Mouse (Mus musculus): ENCODE measurements around the gene Ppp4c. TPM values are rescaled to one million over a fixed set of nuclear protein-coding genes. Genes with fewer than 3 reads are reported as not detected.

Ppp4c gene
- total RNA-seq (2018; cell fraction: chromatin; rRNA removed): 100 to 1,000 TPM; 229 to 414 (median 301) TPM
- total RNA-seq (2018; cell fraction: cytosol; rRNA removed): 100 to 1,000 TPM; 114 to 160 (median 137) TPM
- 100 to 1,000 TPM; 130 to 231 (median 195) TPM for total RNA-seq (2018; cell fraction: nucleus; rRNA removed)
- 62.0 to 139 TPM (median 129 TPM) in 3 replicates for polyA plus RNA-seq (2018)

- peak within 1 kb of the TSS; percentile 61 for H3K27ac ChIP-seq
- H3K79me2 ChIP-seq (ENCODE audit: inconsistent target): peaks cover 55% of the 10 kb centered on the region
- WGBS (ENCODE audit: missing documents): 2% methylated on average over 54 of the region's 83 CpGs
- peak within 1 kb of the TSS; percentile 62 for H3K4me3 ChIP-seq (ENCODE audit: inconsistent target)
- H3K36me3 ChIP-seq (ENCODE audit: inconsistent target): peaks cover 56% of the 10 kb centered on the region
These were observed at the start of gene Ppp4c for GRCm38 (mm10) chr7:126791851-126792720. TSS of gene Ppp4c (minus strand) at chr7:126792496.

DNA sequence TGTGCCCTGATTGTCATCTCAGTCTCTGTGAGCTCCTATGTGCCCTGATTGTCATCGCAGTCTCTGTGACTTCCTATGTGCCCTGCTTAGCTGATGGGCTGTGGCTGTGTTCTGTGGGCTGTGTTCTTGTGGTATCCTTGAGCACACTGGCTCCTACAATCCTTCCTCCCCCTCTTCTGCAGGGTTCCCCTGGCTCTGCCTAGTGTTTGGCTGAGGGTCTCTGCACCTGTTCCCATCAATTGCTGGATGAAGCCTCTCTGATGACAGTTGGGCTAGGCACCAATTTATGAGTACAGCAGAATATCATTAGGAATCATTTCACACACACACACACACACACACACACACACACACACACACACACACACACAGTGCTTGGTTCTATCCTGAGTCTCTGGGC, 41.0 kb upstream of the Ppp4c start:
- Histone ChIP-seq H3K27ac (no peak overlapping the region), H3K4me3 (ENCODE audit: inconsistent target) (no peak overlapping the region), H3K79me2 (ENCODE audit: inconsistent target) (no peaks in the 10 kb centered on the region), H3K36me3 (ENCODE audit: inconsistent target) (no peaks in the 10 kb centered on the region)
- WGBS (ENCODE audit: missing documents): 90% methylated on average over 1 of the region's 1 CpGs

DNA sequence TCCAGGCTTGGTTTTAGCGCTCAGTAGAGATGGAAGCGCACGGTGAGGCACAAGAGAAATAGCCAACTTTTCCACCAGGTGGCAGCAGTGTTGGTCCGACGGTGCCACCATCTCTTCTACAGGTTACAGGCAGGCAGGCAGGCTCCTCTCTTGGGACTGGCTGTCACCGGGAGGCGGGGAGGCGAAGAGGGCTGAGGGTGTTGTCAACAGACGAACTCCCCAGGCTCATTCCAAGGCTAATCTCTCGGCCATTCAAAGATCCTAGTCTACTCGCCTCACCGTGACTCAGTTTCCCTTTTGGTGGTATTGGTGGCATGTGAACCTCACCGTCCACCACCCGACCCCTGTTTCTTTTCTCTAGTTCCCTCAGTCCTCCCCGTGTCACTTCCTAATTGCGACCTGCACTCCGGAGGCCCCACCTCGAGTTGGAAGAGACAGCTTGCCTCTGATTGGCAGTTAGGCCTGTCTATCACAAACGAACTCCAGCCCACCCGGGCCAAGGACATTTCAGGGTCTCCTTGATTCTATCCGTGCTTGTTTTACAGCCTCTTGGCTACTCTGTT, 39.8 kb upstream of the Ppp4c start:
- H3K36me3 ChIP-seq (ENCODE audit: inconsistent target): no peaks in the 10 kb centered on the region
- no peaks in the 10 kb centered on the region for H3K79me2 ChIP-seq (ENCODE audit: inconsistent target)
- H3K4me3 ChIP-seq (ENCODE audit: inconsistent target): no peak overlapping the region
- H3K27ac ChIP-seq: no peak overlapping the region
- WGBS (ENCODE audit: missing documents): 4% methylated on average over 21 of the region's 21 CpGs

DNA sequence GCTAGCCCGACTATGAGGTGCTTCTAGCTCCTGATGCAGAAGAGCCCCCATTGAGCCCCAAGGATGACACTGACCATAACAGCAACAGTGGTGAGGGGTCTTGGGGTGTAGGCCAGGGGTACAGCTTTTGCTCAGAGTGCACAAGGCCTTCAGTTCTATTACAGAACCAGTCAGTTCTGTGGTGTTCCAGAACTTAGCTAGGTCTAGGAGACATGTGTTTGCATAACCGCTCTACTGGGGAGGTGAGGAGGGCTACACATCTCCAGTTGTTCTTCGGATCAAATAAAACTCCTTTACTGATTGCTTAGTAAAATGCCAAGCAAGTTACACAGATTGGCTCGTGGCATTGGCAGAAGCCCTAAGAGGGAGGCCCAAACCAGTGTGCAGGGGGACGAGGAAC, 39.2 kb upstream of the Ppp4c start, which contains the start of gene 4930451I11Rik:
Gene 4930451I11Rik (minus strand): TSS at position 101 of the 400 bp plus-strand sequence.
- H3K27ac ChIP-seq: no peak within 1 kb of the TSS
- WGBS (ENCODE audit: missing documents): 60% methylated on average over 5 of the region's 5 CpGs

DNA sequence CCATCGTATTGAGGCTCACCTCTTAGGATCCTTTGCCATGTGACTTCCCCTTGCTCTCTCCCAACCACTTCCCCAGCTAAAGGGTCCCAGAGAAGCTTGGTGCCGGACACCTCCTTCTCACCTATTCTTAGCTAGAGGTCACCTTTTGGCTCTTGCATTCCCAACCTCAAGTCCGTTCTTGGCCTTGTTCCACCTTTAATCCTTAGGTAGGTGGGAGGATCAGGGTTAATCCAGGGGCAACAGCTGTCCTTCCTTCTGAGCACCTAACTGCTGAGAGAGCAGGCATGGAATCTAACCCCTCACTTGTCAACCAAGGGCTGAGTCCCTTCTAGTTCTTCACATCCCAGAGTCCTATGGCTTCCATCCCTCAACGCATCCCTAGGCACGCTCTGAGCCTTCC, 33.7 kb upstream of the Ppp4c start:
- Histone ChIP-seq H3K27ac (no peak overlapping the region), H3K36me3 (ENCODE audit: inconsistent target) (no peaks in the 10 kb centered on the region), H3K79me2 (ENCODE audit: inconsistent target) (no peaks in the 10 kb centered on the region), H3K4me3 (ENCODE audit: inconsistent target) (no peak overlapping the region)
- 75% methylated on average over 5 of the region's 5 CpGs for WGBS (ENCODE audit: missing documents)

More for the DNA sequence above, 39.2 kb upstream of the Ppp4c start, which contains the start of gene 4930451I11Rik:
- H3K4me3 ChIP-seq (ENCODE audit: inconsistent target): no peak within 1 kb of the TSS
- H3K79me2 ChIP-seq (ENCODE audit: inconsistent target): no peaks in the 10 kb centered on the region
- no peaks in the 10 kb centered on the region for H3K36me3 ChIP-seq (ENCODE audit: inconsistent target)

GRCm38 (mm10) chr7:126825403-126825802, 33.1 kb upstream of the Ppp4c start:
- H3K27ac ChIP-seq: no peak overlapping the region
- no peaks in the 10 kb centered on the region for H3K36me3 ChIP-seq (ENCODE audit: inconsistent target)
- H3K4me3 ChIP-seq (ENCODE audit: inconsistent target): no peak overlapping the region
- H3K79me2 ChIP-seq (ENCODE audit: inconsistent target): no peaks in the 10 kb centered on the region
- WGBS (ENCODE audit: missing documents): 24% methylated on average over 7 of the region's 8 CpGs

GRCm38 (mm10) chr7:126823940-126824339, 31.6 kb upstream of the Ppp4c start:
- WGBS (ENCODE audit: missing documents): 41% methylated on average over 9 of the region's 10 CpGs
- Histone ChIP-seq H3K79me2 (ENCODE audit: inconsistent target) (no peaks in the 10 kb centered on the region), H3K36me3 (ENCODE audit: inconsistent target) (no peaks in the 10 kb centered on the region), H3K4me3 (ENCODE audit: inconsistent target) (no peak overlapping the region), H3K27ac (no peak overlapping the region)

- Histone ChIP-seq H3K27ac (no peak overlapping the region), H3K79me2 (ENCODE audit: inconsistent target) (no peaks in the 10 kb centered on the region), H3K36me3 (ENCODE audit: inconsistent target) (no peaks in the 10 kb centered on the region), H3K4me3 (ENCODE audit: inconsistent target) (no peak overlapping the region)
- 6% methylated on average over 14 of the region's 19 CpGs for WGBS (ENCODE audit: missing documents)
These were observed 31.0 kb upstream of the Ppp4c start for GRCm38 (mm10) chr7:126823202-126823711.

DNA sequence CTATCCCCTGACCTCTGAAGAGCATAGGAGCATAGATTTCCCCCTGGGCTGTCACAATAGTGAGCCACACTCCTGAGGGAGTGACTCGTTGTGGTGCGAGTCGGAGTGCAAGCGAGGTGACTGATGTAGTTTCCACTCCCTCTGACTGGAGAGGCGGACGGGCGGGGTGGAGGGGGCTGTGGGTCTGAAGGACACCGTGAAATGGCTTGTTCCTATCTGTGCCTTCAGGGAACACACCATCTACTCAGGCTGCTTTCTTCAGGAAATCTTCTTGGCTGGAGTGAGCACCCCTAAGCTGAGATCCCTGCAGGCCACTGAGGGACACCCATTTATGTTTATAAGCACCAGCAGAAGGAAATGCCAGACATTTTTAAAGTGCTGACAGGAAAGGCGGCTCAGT, 30.4 kb upstream of the Ppp4c start:
- H3K27ac ChIP-seq: peak overlapping the region; percentile 64
- no peak overlapping the region for H3K4me3 ChIP-seq (ENCODE audit: inconsistent target)
- no peaks in the 10 kb centered on the region for H3K36me3 ChIP-seq (ENCODE audit: inconsistent target)
- no peaks in the 10 kb centered on the region for H3K79me2 ChIP-seq (ENCODE audit: inconsistent target)
- 82% methylated on average over 6 of the region's 9 CpGs for WGBS (ENCODE audit: missing documents)

GRCm38 (mm10) chr7:126821835-126822511, 29.7 kb upstream of the Ppp4c start:
- H3K79me2 ChIP-seq (ENCODE audit: inconsistent target): no peaks in the 10 kb centered on the region
- WGBS (ENCODE audit: missing documents): 16% methylated on average over 7 of the region's 7 CpGs
- H3K4me3 ChIP-seq (ENCODE audit: inconsistent target): no peak overlapping the region

GRCm38 (mm10) chr7:126818818-126819217, 26.5 kb upstream of the Ppp4c start:
- H3K36me3 ChIP-seq (ENCODE audit: inconsistent target): no peaks in the 10 kb centered on the region
- H3K4me3 ChIP-seq (ENCODE audit: inconsistent target): no peak overlapping the region
- WGBS (ENCODE audit: missing documents): 44% methylated on average over 1 of the region's 1 CpGs
- no peaks in the 10 kb centered on the region for H3K79me2 ChIP-seq (ENCODE audit: inconsistent target)
- H3K27ac ChIP-seq: no peak overlapping the region

More at GRCm38 (mm10) chr7:126821835-126822511, 29.7 kb upstream of the Ppp4c start:
- Histone ChIP-seq H3K27ac (peak overlapping the region; percentile 64), H3K36me3 (ENCODE audit: inconsistent target) (no peaks in the 10 kb centered on the region)

GRCm38 (mm10) chr7:126817595-126817994, 25.3 kb upstream of the Ppp4c start:
- WGBS (ENCODE audit: missing documents): 91% methylated on average over 7 of the region's 7 CpGs
- Histone ChIP-seq H3K36me3 (ENCODE audit: inconsistent target) (no peaks in the 10 kb centered on the region), H3K4me3 (ENCODE audit: inconsistent target) (no peak overlapping the region), H3K79me2 (ENCODE audit: inconsistent target) (no peaks in the 10 kb centered on the region), H3K27ac (no peak overlapping the region)

- WGBS (ENCODE audit: missing documents): 79% methylated on average over 8 of the region's 8 CpGs
- no peaks in the 10 kb centered on the region for H3K36me3 ChIP-seq (ENCODE audit: inconsistent target)
- no peaks in the 10 kb centered on the region for H3K79me2 ChIP-seq (ENCODE audit: inconsistent target)
- H3K4me3 ChIP-seq (ENCODE audit: inconsistent target): no peak overlapping the region
- no peak overlapping the region for H3K27ac ChIP-seq
These were observed 24.2 kb upstream of the Ppp4c start for GRCm38 (mm10) chr7:126816494-126816893.

- Histone ChIP-seq H3K4me3 (ENCODE audit: inconsistent target) (no peak overlapping the region), H3K36me3 (ENCODE audit: inconsistent target) (no peaks in the 10 kb centered on the region), H3K79me2 (ENCODE audit: inconsistent target) (no peaks in the 10 kb centered on the region), H3K27ac (no peak overlapping the region)
- WGBS (ENCODE audit: missing documents): 71% methylated on average over 8 of the region's 8 CpGs
These were observed 23.5 kb upstream of the Ppp4c start for GRCm38 (mm10) chr7:126815726-126816222.

Measured in macrophage (primary cell).